Mouse (Mus musculus) v-Abl transformed pro-B cells (cell line): Measurements from ENCODE around the gene Sema4f.

Experiments
- in situ Hi-C, 2 experiments: fragments of 400-800 bp; cut with MboI; formaldehyde crosslinking; loops; one replicate each; pipeline ENCODE4 v1.15.1; 2025; ENCODE audit not compliant: unreplicated experiment in 2 of 2

The Sema4f gene

GRCm38 (mm10) chr6:82917076-82917777 lies 22.3 kb downstream of the Sema4f start:
- in situ Hi-C loops = loop anchor here (10.0 kb wide), 2 partner anchors 188 to 258 kb away; partner anchors contain the start of genes Ccdc142 (in 1 of the 2), Gm42688 (in 1 of the 2) and Mrpl53 (in 1 of the 2)

DNA sequence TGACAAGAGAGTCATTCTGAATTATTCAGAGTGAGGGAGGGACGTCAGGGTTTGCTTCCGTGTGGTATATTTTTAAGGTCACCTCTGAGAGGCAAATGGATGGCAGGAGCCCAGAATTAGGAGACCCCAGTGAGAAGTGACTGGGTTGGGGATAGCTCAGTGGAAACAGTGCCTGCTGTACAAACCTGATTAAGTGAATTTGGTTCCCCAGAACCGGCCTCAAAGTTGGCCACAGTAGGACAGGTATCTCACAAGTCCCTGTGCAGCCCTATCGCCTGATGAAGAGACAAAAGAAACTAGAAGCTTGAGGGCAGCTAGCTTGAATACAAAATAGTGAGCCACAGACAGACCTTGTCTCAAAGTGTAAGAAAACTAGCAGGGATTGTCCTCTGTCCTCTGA lies 23.1 kb downstream of the Sema4f start:
- in situ Hi-C loops = loop anchor here (10.0 kb wide), 2 partner anchors 188 to 258 kb away; partner anchors contain the start of genes Ccdc142 (in 1 of the 2), Gm42688 (in 1 of the 2) and Mrpl53 (in 1 of the 2)

DNA sequence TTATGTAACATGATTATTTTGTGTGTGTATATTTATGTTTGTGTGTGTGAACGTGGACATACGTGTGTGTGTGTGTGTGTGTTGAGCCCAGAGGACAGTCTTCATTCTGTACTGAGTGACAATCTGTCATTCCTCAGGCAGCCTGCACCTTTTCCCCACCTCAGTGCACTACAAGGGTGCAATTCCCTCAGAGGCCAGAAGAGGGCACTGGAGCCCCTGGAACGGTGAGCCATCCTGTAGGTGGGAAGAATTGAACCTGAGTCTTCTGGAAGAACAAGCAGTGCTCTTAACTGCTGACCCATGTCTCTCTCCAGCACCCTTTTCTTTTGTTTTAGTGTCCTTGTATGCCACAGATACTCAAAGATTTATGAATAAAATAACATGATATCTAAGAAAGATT lies 23.7 kb downstream of the Sema4f start:
- in situ Hi-C loops = loop anchor here (10.0 kb wide), 2 partner anchors 189 to 259 kb away; partner anchors contain the start of genes Ccdc142 (in 1 of the 2), Gm42688 (in 1 of the 2) and Mrpl53 (in 1 of the 2)

DNA sequence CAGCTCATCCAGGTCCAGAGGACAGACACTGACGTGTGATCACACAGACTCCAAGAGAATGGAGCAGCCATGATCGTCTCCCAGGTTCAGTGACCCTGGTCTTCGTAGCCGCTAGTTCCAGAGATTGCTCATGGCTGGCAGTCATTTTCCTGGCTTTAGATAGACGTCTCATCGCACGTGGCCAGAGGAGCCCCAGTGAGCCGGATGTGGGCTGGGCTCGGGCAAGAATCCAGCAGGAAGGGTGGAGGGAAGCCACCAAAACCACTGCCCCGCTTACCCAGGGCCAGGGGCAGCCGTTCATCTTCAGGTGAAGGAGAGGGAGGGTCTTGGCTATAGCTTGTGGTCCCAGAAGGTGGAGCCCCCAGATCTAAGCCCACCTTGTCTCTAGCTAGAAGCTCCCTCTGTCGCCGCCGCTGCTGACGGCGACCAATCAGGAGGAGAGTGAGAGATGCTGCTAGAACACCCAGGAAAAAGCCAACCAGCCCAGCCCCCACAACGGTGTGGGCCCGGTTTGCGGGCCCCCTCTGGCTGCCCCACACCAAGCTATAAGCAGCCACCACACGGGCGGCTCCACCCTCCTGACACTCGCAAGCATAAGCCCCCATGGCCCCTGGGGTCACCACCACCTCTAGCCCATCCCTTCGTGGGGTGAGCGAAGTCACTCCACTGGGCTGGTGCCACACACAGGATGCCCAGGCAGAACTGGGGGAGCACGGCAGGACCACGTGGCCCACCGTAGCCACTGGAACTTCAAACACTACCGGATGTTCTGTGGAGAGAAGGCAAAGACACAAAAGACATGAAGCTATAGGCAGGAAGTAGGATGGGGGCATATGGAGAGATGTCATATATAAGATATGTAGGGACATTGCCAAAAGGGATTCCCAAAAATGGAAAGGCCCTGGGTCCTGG lies 26.0 kb downstream of the Sema4f start:
- in situ Hi-C loops = loop anchor here (5.0 to 10.0 kb wide), 3 partner anchors 184 to 261 kb away; partner anchors contain the start of genes Ccdc142 (in 1 of the 2), Gm42688 (in 1 of the 2) and Mrpl53 (in 1 of the 2)

DNA sequence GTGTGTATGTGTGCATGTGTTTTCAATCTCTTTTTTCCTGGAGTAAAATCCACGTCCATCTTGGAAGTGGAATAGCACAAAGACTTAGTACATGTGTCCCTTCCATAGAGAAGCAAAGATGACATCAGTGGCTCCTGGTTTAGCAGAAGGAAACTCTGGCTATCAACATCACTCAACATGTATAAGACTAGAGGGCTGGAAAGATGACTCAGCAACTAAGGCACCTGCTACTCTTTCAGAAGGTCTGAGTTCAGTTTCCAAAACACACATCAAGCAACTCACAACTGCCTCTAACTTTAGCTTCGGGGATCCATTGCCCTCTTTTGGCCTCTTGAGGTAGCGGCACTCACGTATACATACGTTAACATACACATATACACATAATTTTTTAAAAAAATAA lies 28.3 kb downstream of the Sema4f start:
- in situ Hi-C loops = loop anchor here (5.0 to 10.0 kb wide), 3 partner anchors 186 to 263 kb away; partner anchors contain the start of genes Ccdc142 (in 1 of the 2), Gm42688 (in 1 of the 2) and Mrpl53 (in 1 of the 2)

- in situ Hi-C loops = no loop called here
These were observed 30.3 kb downstream of the Sema4f start for GRCm38 (mm10) chr6:82909136-82909855.

- in situ Hi-C loops = no loop called here
These were observed 31.5 kb downstream of the Sema4f start for GRCm38 (mm10) chr6:82908034-82908433.

DNA sequence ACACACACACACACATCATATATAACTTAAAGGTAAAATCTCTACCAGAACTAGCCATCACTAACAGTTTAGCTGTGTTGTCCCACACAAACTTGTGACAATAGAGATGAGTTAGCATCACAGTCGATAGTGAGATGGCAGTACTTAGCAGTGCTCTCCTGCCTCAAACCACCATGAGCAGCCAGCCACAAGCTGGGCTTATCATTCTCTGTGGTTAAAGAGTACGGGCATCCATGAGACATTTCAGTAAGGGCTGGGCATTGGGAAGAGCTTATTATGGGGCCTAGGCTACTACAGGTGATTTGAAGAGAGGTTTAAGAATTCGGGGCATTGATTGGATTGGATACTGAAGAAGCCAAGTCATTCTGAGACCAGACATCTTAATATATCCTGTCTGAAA lies 32.6 kb downstream of the Sema4f start:
- in situ Hi-C loops = no loop called here

GRCm38 (mm10) chr6:82902559-82902958 lies 37.0 kb downstream of the Sema4f start:
- in situ Hi-C loops = no loop called here

GRCm38 (mm10) chr6:82898745-82899144 lies 40.8 kb downstream of the Sema4f start:
- in situ Hi-C loops = loop anchor here (10.0 kb wide), 1 partner anchor 924 kb away; no protein-coding TSS in a partner anchor

DNA sequence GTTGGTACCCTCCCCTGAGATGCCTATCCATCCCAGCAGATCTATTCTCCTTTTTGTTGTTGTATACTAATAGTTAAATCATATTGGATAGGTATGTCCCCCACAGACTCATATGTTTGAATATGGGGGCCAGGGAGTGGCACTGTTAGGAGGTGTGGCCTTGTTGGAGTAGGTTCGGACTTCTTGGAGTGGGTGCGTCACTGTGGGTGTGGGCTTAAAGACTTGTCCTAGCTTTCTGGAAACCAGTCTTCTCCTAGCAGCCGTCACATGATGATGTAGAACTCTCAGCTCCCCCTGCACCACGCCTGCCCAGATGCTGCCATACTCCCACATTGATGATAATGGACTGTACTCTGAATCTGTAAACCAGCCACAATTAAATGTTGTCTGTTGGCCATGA lies 41.3 kb downstream of the Sema4f start:
- in situ Hi-C loops = loop anchor here (10.0 kb wide), 1 partner anchor 923 kb away; no protein-coding TSS in a partner anchor

GRCm38 (mm10) chr6:82897311-82897710 lies 42.3 kb downstream of the Sema4f start:
- in situ Hi-C loops = loop anchor here (10.0 kb wide), 1 partner anchor 923 kb away; no protein-coding TSS in a partner anchor

DNA sequence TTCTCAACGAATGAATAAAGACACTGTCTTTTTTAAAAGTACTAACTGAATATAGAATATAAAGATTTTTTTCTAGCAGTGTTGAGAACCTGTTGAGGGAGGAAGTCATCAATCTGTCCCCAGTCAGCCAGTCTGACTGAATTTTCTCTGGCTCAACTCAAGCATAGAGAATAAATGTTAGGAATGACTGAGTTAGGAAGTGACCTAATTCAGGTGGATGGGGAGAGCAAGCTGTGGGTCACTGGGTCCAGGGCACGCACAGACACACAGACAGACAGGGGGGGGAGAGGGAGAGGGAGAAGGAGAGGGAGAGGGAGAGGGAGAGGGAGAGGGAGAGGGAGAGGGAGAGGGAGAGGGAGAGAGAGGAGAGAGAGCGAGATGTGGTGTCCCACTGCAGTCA lies 46.2 kb downstream of the Sema4f start:
- in situ Hi-C loops = loop anchor here (5.0 to 10.0 kb wide), 3 partner anchors 151 to 919 kb away; no protein-coding TSS in a partner anchor

GRCm38 (mm10) chr6:82892540-82892939 lies 47.0 kb downstream of the Sema4f start:
- in situ Hi-C loops = loop anchor here (5.0 to 10.0 kb wide), 3 partner anchors 150 to 918 kb away; no protein-coding TSS in a partner anchor

GRCm38 (mm10) chr6:82891488-82891887 lies 48.1 kb downstream of the Sema4f start:
- in situ Hi-C loops = loop anchor here (5.0 to 10.0 kb wide), 3 partner anchors 149 to 917 kb away; no protein-coding TSS in a partner anchor

DNA sequence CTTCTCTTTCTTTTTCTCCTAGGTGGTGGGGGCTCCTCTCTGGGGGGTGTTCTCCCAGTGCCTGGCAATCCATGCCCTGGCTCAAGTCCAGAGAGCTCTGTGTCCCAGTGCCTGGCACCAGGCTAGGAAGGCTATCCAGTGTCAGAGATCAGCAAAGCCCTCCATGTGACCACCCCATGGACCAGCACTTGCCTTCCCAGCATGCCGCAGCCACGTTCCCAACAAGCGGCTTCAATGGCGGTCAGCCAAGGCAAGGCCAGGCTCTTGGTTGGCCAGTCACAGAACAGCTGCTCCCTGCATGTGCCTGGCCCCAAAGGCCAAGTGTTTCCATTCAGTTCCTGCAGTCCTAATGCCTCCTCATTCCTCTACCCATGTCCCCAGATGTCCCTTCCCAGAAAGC lies 53.2 kb downstream of the Sema4f start:
- in situ Hi-C loops = no loop called here

- in situ Hi-C loops = no loop called here
These were observed 53.7 kb downstream of the Sema4f start for GRCm38 (mm10) chr6:82885909-82886308.

- in situ Hi-C loops = no loop called here
These were observed 54.1 kb downstream of the Sema4f start for GRCm38 (mm10) chr6:82885441-82885840.

DNA sequence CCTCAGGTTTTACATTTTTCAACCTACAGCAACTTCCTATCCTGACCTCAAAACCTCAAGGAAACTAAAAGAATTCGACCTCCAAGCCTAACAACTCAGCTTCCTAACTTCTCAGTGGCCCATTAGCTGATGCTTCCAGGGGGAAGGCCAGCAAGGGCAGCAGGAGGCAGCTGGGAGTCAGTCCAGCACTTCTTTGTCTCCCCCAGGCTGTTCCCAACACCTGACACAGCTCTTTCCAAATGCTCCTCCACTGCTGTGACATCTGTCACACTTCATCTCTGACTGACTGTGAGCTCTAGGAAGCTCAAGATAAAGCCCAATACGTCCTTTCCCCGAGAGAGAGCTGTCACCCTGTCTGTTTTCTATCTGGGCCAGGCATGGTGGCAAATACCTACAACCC lies 55.0 kb downstream of the Sema4f start:
- in situ Hi-C loops = no loop called here
